Mouse (Mus musculus): ENCODE results near the gene Galnt15. TPM values are rescaled to one million over a fixed set of nuclear protein-coding genes. Genes with fewer than 3 reads are reported as not detected.
A peak's percentile ranks its signal among the peaks of the same experiment; 100 is the strongest.

Gene Galnt15
- total RNA-seq, 2 experiments from 2014 or later = 3.0 TPM

DNA sequence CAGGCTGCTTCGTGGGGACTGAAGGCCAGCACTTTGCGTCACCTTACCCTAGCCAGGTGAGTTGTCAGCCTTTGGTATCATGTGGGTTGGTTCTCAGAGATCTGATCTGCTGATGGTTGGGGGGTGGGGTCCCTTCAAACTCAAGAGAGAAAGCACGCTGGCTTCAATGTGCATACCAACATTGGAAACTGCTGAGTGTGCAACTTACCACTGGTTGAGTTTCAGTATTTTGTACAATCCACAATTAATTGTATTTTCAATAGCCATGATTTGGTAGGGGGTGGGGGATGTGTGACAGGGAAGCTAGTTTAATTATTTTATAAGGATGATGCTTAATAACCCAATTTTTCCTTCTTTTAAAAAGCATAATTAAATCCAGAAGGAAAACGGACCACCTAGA, 62.9 kb downstream of the Galnt15 start:
- no peak for DNase-seq

DNA sequence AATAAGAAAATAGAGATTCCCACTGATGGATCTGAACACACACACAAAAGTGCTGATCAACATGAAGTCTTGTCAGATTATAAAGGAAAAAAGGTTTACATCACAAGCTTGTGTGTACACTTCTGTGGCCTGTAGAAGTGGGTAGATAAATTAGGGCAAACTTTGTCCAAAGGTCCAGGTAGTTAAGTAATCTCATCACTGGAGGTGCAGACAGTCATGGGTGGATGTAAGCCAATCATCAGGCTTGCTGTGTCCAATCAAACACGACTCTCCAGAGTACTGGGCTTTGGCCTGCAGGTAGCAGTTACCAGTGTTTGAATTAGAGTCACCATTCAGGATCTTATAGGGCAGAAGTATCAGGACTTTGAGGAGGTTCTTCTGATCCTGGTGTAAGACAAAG, 64.2 kb downstream of the Galnt15 start:
- DNase-seq = no peak

DNA sequence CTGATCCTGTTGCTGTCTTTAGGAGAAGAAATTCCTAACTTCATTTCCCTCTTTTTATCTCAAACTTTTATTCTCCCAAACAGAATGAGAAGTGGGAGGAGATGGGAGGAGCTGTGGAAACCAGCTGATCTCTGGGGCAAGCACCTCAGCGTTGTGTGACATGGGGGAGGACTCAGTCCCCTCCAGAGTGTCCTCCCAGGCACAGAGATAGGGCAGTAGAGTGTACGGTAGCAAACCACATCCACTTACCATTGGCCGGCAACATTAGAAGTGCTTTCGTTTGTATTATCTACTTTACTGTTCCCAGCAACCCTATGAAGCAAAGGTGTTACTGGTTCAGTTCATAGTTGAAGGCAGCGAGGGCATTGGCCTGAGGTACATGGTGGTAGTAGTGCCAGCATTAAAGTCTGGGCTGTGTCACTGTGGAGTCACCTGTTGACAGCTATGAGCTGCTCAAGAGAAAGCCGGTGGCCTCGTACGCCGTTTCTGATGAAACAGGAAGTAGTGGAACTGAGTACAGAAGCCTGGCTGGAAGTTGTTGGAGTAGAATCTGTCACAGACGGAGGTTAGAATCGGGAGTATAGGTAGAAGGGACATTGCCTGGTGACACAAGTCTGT, 64.8 kb downstream of the Galnt15 start:
- DNase-seq = peak; percentile 65

DNA sequence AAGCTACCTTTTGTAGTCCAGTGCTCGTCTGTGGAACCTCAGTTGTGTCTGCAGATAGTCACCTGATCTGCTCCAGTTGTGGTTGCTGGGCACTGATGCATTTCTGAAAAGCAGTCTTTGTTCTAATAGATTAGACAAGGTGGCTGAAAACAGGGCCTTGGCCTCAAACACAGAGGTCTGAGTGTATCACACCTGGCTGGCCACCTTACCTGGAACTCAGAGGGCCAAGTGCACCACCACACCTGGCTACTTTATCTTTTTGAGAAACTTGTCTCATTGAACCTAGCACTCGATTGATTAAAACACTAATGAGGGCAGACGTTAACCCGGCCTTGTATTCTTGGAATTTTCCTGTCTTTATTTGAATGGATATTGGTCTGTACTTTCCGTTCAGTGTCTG, 66.9 kb downstream of the Galnt15 start:
- no peak for DNase-seq

DNA sequence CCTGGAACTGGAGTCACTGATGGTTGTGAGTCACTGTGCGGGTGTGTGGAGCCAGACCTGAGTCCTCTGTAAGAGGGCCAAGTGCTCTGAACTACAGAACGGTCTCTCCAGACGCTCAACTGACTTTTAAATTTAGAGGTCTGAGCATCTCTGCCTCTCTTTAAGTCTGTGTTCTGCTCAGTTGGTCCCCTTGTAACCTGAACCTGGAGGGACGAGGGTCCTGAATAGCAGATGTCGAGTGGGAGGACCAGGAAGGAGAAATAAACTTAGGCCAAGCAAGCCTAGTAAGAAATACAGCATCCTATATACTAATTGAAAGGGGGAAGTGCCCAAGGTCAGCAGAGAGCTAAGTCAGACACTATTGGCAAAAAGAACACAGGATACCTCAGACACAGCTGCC, 68.0 kb downstream of the Galnt15 start:
- DNase-seq = no peak

DNA sequence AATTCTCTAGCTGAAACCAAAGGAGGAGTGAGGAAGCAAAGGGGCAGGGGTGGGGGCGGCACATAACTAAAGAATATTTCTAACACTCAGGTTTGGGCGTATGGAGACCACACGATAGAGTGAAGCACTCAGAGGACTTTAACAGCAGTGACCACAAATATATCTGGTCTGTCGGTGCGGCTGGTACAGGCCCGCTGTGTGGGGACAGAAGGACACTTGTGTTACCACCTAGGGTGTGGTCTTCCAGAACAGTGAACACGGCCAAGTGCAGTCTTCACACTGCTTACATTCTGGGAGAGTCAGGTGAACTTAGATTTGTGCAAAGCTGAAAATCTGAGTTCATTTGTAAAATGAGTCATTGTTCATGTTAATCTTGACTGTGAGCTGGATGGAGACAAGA, 68.9 kb downstream of the Galnt15 start:
- DNase-seq = no peak

DNA sequence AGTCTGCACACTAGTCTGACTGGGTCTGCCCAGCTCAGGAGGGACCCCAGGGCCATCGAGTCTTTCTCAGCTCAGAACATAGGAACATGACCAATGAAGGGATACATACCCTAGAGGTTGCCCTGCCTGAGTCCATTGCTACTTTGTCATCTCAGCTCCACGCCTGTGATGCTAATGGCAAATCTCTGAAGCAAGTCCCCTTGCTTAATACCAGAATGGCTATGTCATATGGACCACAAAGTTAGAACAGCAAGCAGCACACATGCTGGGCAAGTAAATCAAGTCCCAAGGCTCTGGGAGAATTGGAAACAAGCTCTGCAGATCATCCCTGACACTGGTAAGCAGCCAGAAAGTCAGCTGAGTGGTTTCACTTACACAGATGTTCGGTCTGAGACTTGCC, 70.2 kb downstream of the Galnt15 start:
- no peak for DNase-seq

DNA sequence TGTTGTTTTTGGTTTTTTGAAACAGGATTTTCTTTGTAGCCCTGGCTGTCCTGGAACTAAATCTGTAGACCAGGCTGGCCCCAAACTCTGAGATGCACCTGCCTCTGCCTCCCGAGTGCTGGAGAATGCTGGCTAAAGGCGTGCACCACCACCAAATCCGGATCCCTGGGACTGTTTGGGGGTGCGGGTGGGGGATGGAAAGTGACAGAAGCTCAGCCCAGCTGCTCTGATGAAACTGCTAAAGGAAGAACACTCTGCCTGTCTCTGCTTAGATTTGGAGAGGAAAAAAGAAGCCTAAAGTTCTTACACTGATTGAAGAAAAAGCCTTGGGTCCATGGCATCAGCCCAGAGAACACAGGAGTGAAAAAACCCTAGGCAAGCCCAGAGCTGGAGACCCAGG, 74.8 kb downstream of the Galnt15 start:
- no peak for DNase-seq

DNA sequence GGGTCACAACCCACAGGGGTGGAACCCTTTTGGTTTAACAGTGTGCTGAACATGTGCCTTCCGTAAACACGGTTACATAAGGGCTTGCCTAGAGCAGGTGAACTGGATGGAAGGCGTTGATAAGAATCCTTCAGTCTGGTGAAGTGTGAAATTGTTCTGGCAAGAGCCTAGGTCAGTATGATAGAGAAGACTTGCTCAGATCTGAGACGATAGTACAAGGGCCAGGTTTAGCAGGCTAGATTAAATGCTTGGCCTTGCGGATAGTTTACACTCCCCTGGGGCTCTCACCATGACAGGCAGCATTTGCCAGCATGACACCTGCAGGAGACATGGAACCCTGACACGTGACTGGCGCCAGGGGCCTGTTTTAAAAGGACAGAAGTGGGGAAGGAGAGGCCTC, 76.9 kb downstream of the Galnt15 start:
- DNase-seq = no peak

DNA sequence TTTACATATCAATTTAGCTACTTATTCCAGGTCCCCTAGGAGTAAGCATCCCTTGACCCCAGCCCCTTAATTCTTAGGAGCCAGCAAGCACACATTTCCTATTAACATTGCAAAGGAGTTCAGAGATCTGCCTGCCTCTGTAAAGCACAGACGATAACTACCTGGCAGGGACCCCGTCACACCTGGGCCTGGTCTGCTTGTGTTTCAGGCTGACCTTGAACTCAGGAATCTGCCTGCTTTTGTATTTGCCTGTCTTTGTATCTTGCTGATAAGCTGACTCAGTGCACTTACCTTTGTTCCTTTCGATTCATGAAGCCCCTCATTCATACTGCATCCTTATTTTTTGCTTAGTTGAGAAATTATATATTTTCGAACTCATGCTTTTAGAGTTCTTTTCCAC, 78.1 kb downstream of the Galnt15 start:
- no peak for DNase-seq

Other genes with a start within 250 kb of the Galnt15 start
- gene Ankrd28, start 198.3 kb upstream of the Galnt15 start, total RNA-seq (2021) = 10 to 100 TPM; 48.8 to 52.3 TPM
- 10 to 100 TPM; 39.7 to 44.3 TPM for gene Oxnad1, start 56.4 kb downstream of the Galnt15 start, total RNA-seq (2021)
- 10 to 100 TPM; 81.4 to 84.0 TPM for gene Dph3, start 56.7 kb downstream of the Galnt15 start, total RNA-seq (2021)
- gene Msmb, start 113.0 kb downstream of the Galnt15 start, total RNA-seq (2021) = not detected
- gene Ncoa4, start 130.9 kb downstream of the Galnt15 start, total RNA-seq (2021) = 100 to 1,000 TPM in 1 of 2 experiments, 10 to 100 TPM in 1; 99.0 to 115 TPM
- gene Timm23, start 172.9 kb downstream of the Galnt15 start, total RNA-seq (2021) = 100 to 1,000 TPM; 165 to 176 TPM
- 10 to 100 TPM; 30.3 to 39.6 TPM for gene Parg, start 173.0 kb downstream of the Galnt15 start, total RNA-seq (2021)